27 mouse cellular contexts compared by ENCODE assay signal in the genomic region with DNA sequence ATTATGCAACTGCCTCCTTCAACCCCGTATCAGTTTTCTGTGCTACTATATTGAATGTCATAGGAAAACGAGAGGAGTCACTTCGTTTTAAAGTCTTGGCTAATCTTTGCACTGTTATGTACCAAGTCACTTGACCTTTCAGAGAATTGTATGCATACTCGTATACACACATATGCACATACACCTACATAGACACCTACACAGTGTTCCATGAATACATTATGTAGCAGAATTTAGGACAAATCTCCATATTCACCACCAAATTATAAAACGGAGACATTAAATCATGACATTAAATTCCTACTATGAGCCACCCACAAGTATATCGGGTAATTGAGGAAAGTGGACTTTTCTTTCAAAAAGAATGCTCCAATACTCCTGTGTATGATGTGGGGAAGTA.
DNase-seq lines count a peak whose midpoint lies in the region; ATAC-seq and TF ChIP-seq lines count a peak whose summit lies in the region.
"Had no signal": no experiment of that assay in that cellular context is flagged by ENCODE, and none has a peak within 500 bp of the region (broad histone marks: within the 10 kb centered on the region; RNA-seq: fewer than 3 reads in every experiment).

No protein-coding gene starts in this region.

- intact Hi-C loops in left cerebral cortex, adult 2 months (cut with DNase I): loop anchor here (5.0 kb wide), 1 partner anchor 1194 kb away; no protein-coding TSS in a partner anchor

- no peak overlapping the region for H3K4me3 ChIP-seq in left cerebral cortex, adult 2 months
- H3K4me3 ChIP-seq: embryonic facial prominence, embryonic 13.5 days; embryonic facial prominence, embryonic 15.5 days; erythroblast, embryonic 14.5 days; forebrain, embryonic 10.5 days; forebrain, embryonic 12.5 days had no signal

- ATAC-seq in frontal cortex, adult (ENCODE audit: low TSS enrichment): peak; percentile 97
- ATAC-seq: activated CD4-positive, CD25-positive, alpha-beta regulatory T cell, adult 4 months; CD4-positive, CD25-positive, alpha-beta regulatory T cell, adult 4 months; forebrain, embryonic 14.5 days; forebrain, embryonic 16.5 days; Patski had no signal

- no peak overlapping the region for H3K27ac ChIP-seq in left cerebral cortex, adult 2 months
- H3K27ac ChIP-seq: embryonic facial prominence, embryonic 13.5 days; embryonic facial prominence, embryonic 15.5 days; forebrain, embryonic 10.5 days; forebrain, embryonic 12.5 days had no signal

- DNase-seq in frontal cortex, postnatal 14 days (ENCODE audit: low spot score in 2 of 2): no peak
- DNase-seq in left cerebral cortex, adult 11 months (ENCODE audit: low spot score): peak; percentile 8
- no peak for DNase-seq in left cerebral cortex, adult 2 months (ENCODE audit: extremely low spot score in 1 of 2, low spot score in 2 of 2)
- peak; percentile 47 for DNase-seq in brain, adult 2 months (ENCODE audit: low read depth, low spot score)
- DNase-seq in kidney, postnatal 10 days: no peak
- DNase-seq: adrenal gland, adult 8-10 months; adrenal gland, postnatal 14 days; adrenal gland, postnatal 36 days; B cell, adult 2 months; cerebellum, adult 11 months; cerebellum, adult 18-20 months; cerebellum, adult 8-10 months; cerebellum, adult 9-11 months; cerebellum, postnatal 14 days; cerebellum, postnatal 36 days; embryo, embryonic 11 days had no signal

- no peak for TF ChIP-seq CTCF in left cerebral cortex, adult 2 months (IDR thresholded peaks at IDR 0.05)

Comparison
In these comparisons a context has a peak if more than half of its experiments do, and no peak if none do; other contexts are left out.
1. DNase-seq: peak in left cerebral cortex, adult 11 months (single experiment) and brain, adult 2 months (single experiment); none in frontal cortex, postnatal 14 days (0 of 2), left cerebral cortex, adult 2 months (0 of 2) and kidney, postnatal 10 days (single experiment).